Mouse (Mus musculus) activated CD4-positive, CD25-positive, alpha-beta regulatory T cell, adult 4 months (primary cell): ENCODE measurements at regions not wholly inside any gene's neighbourhood (a gene's known extent, or its start where the extent isn't known, plus 50 kb on each side); places are given as distances from the start of the nearest gene placed in this dataset.
A peak's percentile ranks its signal among the peaks of the same experiment; 100 is the strongest.

Experiments used
- ATAC-seq: one replicate; pipeline ENCODE4 v1.8.0; 2017

DNA sequence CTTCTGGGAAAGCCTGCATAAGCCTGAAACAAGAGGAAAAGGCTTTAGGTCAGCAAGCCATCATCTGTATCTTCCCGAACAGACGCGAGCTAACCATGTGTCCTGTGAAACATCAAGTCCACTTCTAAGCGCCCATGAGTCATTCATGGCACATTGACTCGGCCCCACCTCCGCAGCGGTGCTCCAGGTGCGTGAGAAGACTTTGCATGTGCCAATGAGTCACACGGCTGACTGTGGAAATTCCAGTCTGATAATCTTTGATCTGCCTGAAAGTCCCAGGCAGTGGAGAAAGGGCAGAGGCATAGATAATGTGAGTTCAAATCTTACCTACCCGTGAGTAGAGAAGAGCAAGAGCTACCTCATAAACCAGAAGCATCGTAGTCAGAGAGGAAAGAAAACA, 137.8 kb downstream of the Pfkfb3 start:
- ATAC-seq: no peak

DNA sequence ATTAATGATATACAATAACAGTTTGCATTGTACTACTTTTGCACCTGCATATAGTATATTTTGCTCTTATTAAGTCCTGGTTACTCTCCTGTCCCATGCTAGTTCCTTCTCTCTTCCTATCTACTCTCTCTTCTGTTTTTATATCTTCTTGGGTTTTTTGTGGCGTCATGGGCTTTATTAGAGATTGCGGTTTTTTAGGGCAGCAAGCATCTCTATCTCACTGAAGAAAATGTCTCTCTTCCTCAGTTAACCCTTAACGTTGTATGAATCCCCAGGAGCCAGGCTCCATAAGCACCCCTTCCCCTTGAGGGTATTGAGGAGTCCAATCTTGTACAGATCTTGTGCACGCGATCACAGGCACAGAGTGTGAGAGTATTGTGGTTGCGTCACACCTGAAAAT, 141.4 kb downstream of the Pfkfb3 start:
- no peak for ATAC-seq

DNA sequence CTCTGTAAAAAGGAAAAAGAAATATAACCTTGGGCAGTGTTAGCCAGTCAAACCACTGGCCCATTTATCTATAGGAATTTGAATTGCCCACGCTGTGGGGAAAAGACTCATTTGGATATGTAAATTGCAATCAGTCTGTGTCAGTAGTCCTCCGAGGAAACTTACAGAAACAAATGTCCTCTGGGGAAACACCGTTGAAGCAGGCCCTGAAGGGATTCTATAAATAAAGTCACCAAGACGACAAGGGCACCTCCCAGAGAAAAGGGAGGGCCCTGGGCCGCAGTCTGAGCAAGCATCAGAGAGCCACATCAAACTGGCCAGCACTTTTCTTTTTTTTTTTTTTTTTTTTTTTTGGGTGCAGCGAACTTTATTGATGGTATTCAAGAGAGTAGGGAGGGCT, 145.4 kb downstream of the Pfkfb3 start:
- no peak for ATAC-seq

DNA sequence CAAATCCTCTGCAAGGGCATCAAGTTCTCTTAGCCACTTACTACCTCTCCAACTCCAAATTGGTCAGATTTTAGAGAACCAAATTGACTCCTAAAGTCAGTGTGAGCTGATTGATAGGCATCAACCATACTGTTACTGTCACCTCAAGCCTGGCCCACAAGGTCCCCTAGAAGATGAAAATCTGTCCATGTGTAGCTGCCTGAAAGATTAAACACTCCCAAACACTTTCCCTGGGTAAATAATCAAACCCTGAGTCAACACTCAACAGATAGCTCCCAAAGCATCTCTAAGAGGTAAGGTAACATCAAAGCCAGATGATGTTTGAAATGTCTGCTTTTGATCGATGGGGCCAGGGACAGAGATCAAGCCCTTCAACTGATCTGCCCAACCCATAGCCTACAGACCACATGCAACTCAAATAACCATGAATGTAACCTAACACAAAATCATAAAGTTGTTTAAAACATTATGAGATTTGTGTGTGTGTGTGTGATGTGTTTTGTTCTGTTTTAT, 147.7 kb downstream of the Pfkfb3 start:
- no peak for ATAC-seq

DNA sequence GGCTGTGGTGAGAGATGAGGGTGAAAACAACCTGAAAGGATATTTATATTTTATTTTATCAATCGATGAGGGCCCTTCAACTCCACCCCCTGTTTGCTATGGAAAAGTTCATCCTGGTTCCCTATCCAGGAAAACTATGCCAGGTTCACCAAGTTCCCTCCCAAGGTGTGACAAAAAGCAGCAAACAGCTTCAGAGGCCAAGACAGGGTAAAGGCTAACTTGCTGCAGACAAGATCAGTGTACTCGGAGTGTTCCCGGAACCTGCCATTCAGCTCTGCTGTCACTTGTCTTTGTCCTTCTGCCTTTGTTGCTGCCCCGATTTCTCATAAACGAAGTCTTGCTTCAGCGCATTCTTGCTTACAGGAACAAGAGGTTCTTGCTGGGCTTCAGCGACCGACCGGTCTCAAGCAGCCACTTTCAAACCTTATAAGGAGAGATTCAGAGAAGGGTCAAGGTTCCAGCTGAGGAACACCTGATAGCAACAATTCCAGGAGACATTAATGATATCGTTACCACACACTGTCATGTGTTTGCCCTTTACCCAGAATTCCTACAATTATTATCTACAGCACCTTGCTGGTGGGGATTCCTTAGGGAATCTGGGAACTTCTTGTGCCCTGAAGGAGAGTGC, 151.5 kb downstream of the Pfkfb3 start:
- ATAC-seq: no peak

DNA sequence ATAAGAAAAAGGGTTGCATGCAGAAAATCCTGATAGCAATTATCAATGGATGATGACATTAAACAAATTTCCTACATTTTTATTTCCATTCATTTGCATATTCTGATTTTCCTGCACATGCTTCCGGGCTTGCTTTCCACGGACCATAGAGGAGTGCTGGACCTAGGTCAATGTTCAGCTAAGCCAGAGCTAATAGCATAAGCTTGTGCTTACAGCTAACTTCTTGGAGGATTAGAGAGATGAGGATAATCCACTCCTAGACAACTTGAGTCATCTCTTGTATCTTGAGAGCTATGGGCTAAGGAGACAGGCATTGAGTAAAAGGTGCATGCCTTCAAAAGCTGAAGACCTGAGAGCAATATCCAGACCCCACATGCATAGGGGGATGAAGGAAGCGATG, 154.5 kb downstream of the Pfkfb3 start:
- no peak for ATAC-seq

DNA sequence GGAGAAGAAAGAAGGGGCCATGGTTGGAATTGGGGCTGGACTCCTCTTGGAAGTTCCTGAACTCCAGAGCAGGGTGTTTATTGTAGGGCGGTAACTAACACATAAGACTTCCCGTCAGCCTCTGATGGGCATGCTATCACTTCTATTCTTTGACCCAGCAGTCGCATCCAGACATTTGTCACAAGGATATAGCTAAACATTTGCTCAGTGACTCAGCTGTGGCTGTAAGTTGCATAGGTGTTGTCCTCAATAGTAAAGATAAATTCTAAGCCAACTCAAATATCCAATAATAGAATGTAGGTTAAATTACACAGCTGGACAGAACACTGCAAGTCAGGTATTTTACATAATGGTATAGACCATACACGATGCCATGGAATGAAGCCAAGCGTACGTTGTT, 154.9 kb downstream of the Pfkfb3 start:
- no peak for ATAC-seq

DNA sequence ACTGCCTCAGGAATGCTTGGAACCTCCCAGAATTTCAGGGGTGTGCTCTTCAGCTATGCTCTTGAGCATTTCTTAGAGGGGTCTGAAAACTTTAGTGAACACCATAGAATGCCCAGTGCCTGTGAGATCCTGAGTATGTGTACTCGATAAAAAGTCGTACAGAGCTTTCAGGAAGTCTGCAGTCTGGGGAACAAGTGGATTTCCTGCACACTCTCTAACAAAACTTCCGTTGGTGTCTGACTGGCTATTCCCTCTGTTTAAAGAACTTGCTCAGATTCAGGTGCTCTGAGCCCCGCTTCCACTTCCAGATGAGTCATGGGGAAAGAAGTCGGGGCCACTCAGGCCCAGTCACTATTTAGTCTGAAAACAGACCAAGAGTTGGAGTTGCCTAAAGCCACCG, 155.5 kb downstream of the Pfkfb3 start:
- no peak for ATAC-seq

DNA sequence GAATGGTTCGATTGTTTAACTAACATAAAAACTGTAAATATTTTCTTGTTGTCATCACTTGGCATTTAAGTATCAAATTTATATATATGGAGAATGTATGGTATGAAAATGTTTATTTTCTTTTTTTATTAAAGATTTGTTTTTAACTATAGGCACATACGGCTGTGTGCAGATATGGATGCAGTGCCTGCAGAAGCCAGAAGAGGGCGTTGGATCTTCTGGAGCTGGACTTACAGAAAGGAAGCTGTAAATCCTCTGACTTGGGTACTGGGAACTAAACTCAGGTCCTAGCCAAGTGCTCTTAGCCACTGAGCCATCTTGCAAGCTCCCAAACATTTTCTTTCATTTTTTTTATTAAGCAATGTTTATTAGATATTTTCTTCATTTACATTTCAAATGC, 157.0 kb downstream of the Pfkfb3 start:
- ATAC-seq: no peak

DNA sequence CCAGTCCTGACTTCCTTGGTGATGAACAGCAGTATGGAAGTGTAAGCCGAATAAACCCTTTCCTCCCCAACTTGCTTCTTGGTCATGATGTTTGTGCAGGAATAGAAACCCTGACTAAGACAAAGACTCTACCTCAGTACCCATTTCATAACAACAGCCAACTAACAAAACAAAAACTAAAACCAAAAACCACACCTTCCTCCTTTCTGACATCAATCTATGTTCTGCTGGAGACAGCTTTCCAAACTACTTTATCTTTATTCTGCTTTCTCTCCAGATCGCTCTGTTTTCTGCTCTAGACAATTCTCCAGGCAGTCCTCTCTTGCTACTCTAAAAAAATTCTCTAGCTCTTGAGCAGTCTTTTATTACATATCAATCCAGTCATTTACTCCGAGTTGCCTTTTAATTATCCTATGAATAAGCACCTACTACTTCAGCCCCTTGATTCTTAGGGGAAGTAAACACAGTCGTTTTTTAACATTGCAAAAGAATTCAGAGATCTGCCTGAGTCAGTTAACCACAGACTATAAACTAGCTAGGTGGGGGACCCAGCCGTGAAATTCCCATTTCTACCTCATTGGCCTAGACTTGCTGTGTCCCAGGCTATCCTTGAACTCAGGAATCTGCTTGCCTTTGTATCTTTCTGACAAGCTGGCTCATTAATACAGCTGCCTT, 159.1 kb downstream of the Pfkfb3 start:
- no peak for ATAC-seq

DNA sequence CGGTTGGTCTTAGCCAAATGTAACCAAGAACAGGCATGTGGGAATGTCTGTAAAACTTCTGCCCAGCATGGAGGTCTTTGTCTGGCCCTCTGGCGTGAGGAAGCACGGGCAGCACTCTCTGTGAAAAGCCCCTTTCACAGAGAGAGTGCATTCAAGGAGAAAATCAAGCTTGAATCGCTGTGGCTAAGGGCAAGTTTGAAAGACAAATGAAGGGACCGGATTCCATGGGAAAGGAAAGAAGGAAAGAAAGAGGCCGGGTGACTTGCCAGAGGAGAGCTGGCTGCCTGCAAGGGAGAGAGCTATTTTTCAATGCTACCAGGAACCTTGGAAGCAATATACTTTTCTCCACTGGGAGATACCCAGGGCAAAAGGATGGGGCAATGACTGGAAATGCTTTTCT, 162.2 kb downstream of the Pfkfb3 start:
- ATAC-seq: no peak

DNA sequence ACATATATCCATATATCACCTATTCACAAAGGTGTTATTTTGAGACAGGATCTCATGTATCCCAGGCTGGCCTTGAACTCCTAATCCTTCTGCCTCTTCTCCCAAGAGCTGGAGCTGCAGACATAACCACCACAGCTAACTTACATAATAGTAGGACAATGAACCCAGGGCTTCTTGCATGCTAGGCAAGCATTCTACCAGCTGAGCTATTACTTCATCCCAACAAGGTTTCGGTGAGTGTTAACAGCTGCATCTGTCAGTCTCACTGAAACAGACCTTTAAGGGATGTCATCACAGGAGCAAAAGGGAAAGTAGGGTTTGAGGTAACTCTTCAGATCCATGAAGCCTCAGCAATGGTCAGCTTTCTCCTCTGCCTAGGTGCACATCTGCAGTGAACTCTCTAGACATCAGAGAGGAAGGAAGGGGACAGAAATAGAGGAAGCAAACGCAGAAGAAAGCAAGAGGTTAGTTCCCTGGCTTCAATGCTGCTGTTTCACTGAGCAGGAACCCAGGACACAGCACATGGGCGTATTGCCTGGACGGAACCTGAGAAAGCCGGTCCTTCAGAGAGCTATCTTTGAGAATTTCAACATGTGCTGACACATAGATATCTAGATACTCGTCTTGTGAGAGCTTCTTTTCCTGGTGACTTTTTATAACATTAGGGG, 163.1 kb downstream of the Pfkfb3 start:
- ATAC-seq: no peak

DNA sequence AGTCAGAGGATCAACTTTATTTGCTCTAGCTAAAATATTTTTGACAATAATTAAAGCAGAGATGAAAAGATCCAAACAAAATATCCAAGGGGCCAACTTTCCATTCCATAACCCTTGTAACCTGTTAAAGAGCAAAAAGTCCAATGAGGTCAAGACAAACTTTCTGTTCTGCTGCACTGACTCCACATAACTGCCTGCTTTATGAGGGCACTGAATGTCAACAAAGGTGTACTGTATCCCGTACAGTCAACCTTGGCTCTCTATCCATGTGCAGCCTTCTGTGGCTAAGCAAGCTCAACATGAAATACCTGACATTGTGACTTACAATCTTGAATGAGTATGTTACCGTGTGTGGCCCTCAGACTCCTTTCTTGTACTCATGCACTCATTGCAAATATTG, 166.3 kb downstream of the Pfkfb3 start:
- no peak for ATAC-seq

DNA sequence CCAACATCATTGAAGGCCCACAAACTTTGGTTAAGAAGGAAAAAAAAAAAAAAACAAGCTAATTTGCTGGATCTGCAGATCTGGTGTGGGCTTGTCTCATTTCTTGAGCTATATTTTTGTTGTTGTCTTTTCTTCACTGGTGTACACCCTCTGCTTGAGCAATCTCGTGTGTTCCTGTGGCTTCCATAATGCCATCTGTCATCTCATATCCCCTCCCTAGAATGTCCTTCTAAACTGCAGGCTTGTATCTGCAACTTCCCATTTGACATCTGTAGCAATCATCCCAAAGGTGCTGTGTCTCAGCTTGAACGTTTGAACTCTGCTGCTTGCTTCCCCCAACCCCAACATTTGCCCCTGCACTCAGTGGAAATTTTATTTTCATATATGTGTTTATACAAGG, 170.1 kb downstream of the Pfkfb3 start:
- ATAC-seq: no peak

DNA sequence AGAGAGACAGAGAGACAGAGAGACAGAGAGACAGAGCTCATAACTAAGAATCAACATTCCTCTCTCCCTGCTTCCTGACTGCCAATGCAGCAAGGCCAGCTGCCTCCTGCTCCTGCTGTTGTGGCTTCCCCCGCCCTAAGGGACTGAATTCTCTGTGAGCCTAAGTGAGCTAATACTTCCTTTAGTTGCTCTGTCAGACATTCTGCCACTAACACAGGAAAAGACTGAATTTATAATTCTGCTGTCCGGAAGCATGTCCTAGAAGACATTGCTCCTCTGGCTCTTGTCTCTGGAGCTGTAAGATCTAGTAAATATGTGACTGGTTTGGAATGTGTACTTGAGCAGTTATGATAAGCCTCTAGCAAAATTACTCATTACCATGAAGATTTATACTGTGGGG, 176.7 kb downstream of the Pfkfb3 start:
- ATAC-seq: no peak

DNA sequence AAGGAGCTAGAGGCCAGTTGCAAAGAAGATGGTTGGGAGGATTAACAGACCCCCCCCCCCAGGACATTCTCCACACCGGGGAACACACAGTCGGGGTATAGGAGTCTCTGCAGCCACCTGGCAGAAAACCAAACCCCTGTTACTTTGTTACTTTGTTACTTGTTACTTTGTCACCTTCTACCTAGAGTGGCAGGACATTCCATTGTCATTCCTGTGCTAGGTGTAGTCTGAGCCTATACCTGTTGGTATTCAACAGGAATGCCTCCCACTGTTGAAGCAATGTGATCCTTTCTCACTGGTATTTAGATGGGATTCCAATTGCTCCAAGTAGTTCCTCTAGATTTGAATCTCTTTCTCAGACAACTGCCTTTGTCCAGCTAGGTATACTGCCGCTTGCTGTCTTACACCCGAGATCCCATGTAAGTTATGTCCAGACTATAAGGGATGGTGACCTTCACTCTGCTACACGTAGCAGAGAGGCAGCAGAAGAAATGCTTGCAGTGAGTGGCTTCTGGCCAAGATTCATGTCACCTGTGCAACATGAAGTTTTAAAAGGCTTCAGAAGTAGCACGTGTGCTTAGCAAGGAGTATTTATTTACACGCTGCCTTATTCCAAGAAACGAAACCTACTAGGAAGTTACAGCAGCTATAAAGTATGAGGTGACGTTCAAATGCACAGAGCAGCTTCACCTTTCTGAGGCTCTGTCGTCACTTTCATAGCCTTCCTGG, 178.0 kb downstream of the Pfkfb3 start:
- ATAC-seq: no peak

DNA sequence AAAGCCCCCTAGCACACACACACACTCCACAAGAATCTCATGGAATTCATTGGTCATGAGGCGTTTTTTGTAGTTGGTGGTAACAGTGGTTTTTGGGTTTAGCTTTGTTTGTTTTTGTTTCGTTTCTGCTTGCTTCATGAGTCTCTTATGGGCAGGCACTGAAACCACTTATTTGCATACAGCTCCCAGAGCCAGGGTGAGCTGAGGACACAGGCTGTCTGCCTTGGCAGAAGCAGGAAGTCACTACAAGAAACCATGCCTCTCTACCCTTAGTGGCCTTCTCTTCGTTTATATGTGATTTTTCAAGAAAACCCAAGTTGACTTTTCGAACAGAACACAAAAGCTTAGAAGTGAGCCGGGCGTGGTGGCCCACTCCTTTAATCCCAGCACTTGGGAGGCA, 178.8 kb downstream of the Pfkfb3 start:
- peak; percentile 99 for ATAC-seq

DNA sequence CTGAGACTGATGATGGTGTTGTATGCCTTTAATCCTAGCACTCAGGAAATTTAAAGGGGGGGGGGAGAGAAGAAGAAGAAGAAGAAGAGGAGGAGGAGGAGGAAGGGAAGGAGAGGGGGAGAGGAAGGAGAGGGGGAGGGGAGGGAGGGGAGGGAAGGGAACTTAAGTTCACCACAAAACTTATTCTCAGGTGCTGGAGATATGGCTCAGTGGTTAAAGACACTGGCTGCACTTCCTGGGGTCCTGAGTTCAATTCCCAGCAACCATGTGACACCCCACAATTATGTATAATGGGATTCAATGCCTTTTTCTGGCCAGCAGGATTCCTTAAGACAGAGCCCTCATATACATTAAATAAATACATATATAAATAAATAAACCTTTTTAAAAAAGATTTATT, 183.6 kb downstream of the Pfkfb3 start:
- no peak for ATAC-seq

DNA sequence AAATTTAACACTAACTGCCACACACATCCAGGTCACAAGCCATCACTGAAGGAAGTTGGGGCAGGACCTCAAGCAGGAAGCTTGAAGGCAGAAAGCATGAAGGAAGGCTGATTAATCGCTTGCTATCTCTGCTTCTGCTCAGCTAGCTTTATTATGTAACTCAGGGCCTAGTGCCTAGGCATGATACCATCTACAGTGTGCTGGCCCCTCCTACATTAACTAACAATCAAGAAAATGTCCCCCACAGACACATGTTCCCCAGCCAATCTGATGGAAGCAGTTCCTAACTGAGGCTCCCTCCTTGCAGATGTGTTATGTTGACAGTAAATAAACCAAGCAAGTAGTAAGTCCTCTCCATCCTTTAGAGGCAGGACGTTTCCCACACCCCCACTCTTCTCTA, 186.6 kb downstream of the Pfkfb3 start:
- ATAC-seq: no peak

DNA sequence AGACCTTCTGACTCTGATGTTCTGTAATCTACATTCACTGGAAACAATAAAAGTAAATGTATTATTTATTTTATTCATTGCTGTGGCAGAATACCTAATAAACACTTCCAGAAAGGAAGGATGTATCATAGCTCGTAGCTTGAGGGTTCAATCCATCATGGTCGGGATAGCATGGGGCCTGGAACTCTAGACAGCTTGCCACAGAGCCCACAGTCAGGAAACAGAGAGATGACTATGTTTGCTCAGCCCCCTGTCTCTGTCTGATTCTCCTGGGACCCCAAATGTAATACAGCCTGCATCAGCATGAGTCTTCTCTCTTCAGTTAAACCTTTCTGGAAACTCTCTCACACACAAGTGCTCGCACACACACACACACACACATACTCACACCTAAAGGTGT, 188.1 kb downstream of the Pfkfb3 start:
- no peak for ATAC-seq

DNA sequence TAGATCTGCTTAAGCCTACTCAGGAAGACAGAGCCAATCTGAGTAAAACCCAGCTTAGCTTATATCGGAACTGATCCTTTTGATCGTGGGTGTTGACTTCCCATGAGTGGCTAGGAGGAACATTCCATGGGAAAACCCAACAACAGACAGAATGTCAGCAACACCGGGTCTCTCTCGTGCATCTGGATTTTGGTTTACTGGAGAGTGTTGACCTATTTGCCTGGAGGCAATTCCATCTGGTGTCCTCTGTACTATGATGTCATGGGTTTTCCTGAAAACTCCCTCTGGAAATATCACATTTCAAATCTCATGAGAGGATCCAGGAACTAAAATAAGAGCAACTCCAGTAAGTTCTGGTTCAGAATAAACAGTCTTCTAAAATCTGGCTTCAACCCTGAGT, 188.5 kb downstream of the Pfkfb3 start:
- ATAC-seq: no peak

DNA sequence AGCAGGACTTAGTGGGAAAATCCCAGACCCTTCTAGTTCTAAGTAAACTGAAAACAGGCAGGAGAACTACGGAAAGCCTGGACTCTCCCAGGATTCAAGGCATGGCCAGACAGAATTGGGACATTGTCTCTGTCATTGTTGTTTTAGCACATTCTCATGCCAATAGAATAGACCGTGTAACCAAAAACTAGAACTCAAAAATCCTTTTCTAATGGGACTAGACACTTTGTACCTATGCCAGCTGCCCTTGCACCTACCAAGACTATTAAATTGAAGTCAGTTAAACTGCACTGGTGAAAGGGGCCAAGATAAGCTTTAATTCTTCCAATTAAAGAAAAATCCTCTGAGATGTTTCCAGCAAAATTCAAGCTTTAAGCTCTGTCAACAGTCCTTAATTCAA, 189.8 kb downstream of the Pfkfb3 start:
- no peak for ATAC-seq

DNA sequence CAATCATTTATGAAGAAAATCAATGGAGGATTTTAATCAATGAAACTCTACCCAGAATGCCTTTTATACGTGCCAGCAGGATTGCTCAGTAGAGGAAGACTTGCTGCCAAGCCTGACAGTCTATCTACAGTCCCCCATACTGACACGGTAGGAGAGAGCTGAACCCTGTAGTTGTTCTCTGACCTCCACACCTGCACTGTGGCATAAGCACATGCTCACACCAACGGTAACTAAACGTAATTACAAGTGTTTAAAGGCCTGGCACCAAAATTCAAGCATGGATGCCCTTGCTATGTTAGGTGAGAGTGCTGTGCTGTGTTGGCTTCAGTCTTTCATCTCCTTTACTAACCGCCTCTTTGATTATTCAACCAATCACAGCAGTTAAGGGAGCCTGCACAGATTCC, 190.8 kb downstream of the Pfkfb3 start:
- no peak for ATAC-seq
